Mouse (Mus musculus): ENCODE measurements around the gene Klf8.

GRCm38 (mm10) chrX:153231240-153231639 is 6.0 kb upstream of the Klf8 start:
- no peak for TF ChIP-seq ZNF384 (IDR thresholded peaks at IDR 0.05; ENCODE audit: low read depth, low read length)
- no peak for TF ChIP-seq MAFK (IDR thresholded peaks at IDR 0.05; ENCODE audit: insufficient read depth, low read depth, low read length)
